Mouse (Mus musculus): ENCODE results near the gene Sae1. TPM values are rescaled to one million over a fixed set of nuclear protein-coding genes. Genes with fewer than 3 reads are reported as not detected.
A peak's percentile ranks its signal among the peaks of the same experiment; 100 is the strongest.

The Sae1 gene
- total and polyA plus RNA-seq, 2 experiments, result 11.5 to 16.1 TPM

GRCm38 (mm10) chr7:16313481-16314220 lies 74.0 kb downstream of the Sae1 start:
- H3K4me1 ChIP-seq (ENCODE audit: control insufficient read depth, insufficient read depth, low read length), result peaks cover 19% of the 10 kb centered on the region
- peak overlapping the region; percentile 95 for H3K27ac ChIP-seq (replicated peaks; ENCODE audit: insufficient read depth, low read depth, low read length)
- peak overlapping the region; percentile 84 for H3K4me3 ChIP-seq (ENCODE audit: insufficient read depth, low read depth, low read length)
- under 1% methylated on average over 59 of the region's 66 CpGs for WGBS
- peak overlapping the region; percentile 99 for H3K9ac ChIP-seq (ENCODE audit: low read depth, low read length)
- peaks cover 5% of the 10 kb centered on the region; the same call in 1 of the 2 replicates for H3K79me2 ChIP-seq (ENCODE audit: control insufficient read depth, insufficient read depth, low read length)
- H3K27me3 ChIP-seq (ENCODE audit: control insufficient read depth, insufficient read depth, low read length), result no peaks in the 10 kb centered on the region
- peak; percentile 43; the same call in 1 of the 2 replicates for TF ChIP-seq CTCF (IDR thresholded peaks at IDR 0.05; ENCODE audit: low read depth, low read length)
- TF ChIP-seq POLR2A (IDR thresholded peaks at IDR 0.05; ENCODE audit: extremely low read depth, insufficient read depth, low read length), result peak; percentile 95
- H3K36me3 ChIP-seq (ENCODE audit: control insufficient read depth, insufficient read depth, low read length), result peaks cover 3% of the 10 kb centered on the region; the same call in 1 of the 2 replicates
- no peak for DNase-seq (ENCODE audit: extremely low read depth, low read depth, low spot score)

DNA sequence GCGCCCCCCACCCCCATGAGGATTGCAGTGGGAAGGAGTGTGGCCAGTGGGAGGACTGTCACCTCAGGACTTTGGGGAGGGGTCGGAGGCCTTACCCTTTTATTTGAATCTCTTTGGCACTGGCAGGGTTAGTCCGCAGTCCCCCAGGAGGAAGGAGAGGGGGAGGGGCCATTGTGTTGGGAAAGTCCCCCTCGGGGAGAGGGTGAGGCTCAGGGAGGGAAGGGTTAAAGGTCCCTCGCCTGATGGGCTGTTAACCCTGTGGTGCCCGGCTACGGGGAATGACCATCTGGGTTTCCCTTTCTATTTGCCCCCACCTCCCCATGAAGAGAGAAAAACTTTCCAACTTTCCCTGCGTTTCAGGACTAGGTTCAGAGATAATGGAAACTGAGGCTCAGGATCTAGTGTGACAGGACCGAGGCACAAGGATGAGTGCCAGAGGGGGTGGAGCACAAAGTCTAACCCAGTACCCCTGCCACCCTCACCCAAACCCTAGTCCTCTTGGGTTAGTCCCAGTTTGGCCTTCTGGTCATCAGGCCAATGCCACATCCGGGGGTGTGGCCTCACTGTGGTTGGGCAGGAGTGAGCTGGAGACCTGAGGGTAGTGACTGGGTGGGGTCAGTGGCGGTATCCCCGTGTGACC lies 74.8 kb downstream of the Sae1 start:
- Histone ChIP-seq H3K27me3 (ENCODE audit: control insufficient read depth, insufficient read depth, low read length) (no peaks in the 10 kb centered on the region), H3K27ac (replicated peaks; ENCODE audit: insufficient read depth, low read depth, low read length) (peak overlapping the region; percentile 95), H3K4me1 (ENCODE audit: control insufficient read depth, insufficient read depth, low read length) (peaks cover 20% of the 10 kb centered on the region), H3K79me2 (ENCODE audit: control insufficient read depth, insufficient read depth, low read length) (peaks cover 5% of the 10 kb centered on the region; the same call in 1 of the 2 replicates), H3K4me3 (ENCODE audit: insufficient read depth, low read depth, low read length) (peak overlapping the region; percentile 84), H3K36me3 (ENCODE audit: control insufficient read depth, insufficient read depth, low read length) (peaks cover 3% of the 10 kb centered on the region; the same call in 1 of the 2 replicates), H3K9ac (ENCODE audit: low read depth, low read length) (peak overlapping the region; percentile 99)
- peak; percentile 96 for DNase-seq (ENCODE audit: extremely low read depth, low read depth, low spot score)
- WGBS, result 0% methylated on average over 12 of the region's 12 CpGs
- TF ChIP-seq POLR2A (IDR thresholded peaks at IDR 0.05; ENCODE audit: extremely low read depth, insufficient read depth, low read length), result peak; percentile 51; the same call in 1 of the 2 replicates
- no peak for TF ChIP-seq CTCF (IDR thresholded peaks at IDR 0.05; ENCODE audit: low read depth, low read length)

DNA sequence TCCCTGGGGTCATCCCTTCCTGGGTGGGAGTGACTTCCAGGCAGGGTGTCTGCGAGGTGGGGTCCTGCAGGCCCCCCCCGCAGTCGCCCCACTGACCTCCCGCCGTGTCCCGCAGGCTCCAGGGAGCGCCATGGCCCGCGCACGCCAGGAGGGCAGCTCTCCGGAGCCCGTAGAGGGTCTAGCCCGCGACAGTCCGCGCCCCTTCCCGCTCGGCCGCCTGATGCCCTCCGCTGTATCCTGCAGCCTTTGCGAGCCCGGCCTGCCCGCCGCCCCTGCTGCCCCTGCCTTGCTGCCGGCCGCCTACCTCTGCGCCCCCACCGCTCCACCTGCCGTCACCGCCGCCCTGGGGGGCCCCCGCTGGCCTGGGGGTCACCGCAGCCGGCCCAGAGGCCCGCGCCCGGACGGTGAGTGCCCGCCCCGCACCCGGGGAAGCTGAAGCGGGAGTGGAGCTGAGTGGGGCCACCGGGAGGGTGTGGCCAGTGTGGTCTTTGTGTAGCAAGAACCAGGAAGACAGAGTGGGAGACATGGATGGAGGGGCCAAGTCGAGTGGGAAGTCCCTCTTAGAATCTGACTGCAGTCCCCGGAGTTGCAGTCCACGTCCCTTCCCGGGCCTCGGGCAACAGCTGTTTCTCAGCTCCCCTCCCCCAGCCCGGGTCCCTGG lies 75.5 kb downstream of the Sae1 start:
- peaks cover 20% of the 10 kb centered on the region for H3K4me1 ChIP-seq (ENCODE audit: control insufficient read depth, insufficient read depth, low read length)
- H3K27me3 ChIP-seq (ENCODE audit: control insufficient read depth, insufficient read depth, low read length), result no peaks in the 10 kb centered on the region
- peaks cover 3% of the 10 kb centered on the region; the same call in 1 of the 2 replicates for H3K36me3 ChIP-seq (ENCODE audit: control insufficient read depth, insufficient read depth, low read length)
- peak overlapping the region; percentile 84 for H3K4me3 ChIP-seq (ENCODE audit: insufficient read depth, low read depth, low read length)
- peak overlapping the region; percentile 95 for H3K9ac ChIP-seq (ENCODE audit: low read depth, low read length)
- TF ChIP-seq CTCF (IDR thresholded peaks at IDR 0.05; ENCODE audit: low read depth, low read length), result no peak
- 0 out of 2 replicates have a peak, but pooled peaks have one; percentile 23 for TF ChIP-seq POLR2A (IDR thresholded peaks at IDR 0.05; ENCODE audit: extremely low read depth, insufficient read depth, low read length)
- peak overlapping the region; percentile 84 for H3K27ac ChIP-seq (replicated peaks; ENCODE audit: insufficient read depth, low read depth, low read length)
- no peak for DNase-seq (ENCODE audit: extremely low read depth, low read depth, low spot score)
- H3K79me2 ChIP-seq (ENCODE audit: control insufficient read depth, insufficient read depth, low read length), result peaks cover 5% of the 10 kb centered on the region; the same call in 1 of the 2 replicates
- under 1% methylated on average over 49 of the region's 49 CpGs for whole genome bisulfite sequencing

GRCm38 (mm10) chr7:16311453-16312004 lies 76.1 kb downstream of the Sae1 start:
- peak; percentile 63 for DNase-seq (ENCODE audit: extremely low read depth, low read depth, low spot score)
- no peaks in the 10 kb centered on the region for H3K27me3 ChIP-seq (ENCODE audit: control insufficient read depth, insufficient read depth, low read length)
- H3K4me3 ChIP-seq (ENCODE audit: insufficient read depth, low read depth, low read length), result peak overlapping the region; percentile 84
- peaks cover 5% of the 10 kb centered on the region; the same call in 1 of the 2 replicates for H3K79me2 ChIP-seq (ENCODE audit: control insufficient read depth, insufficient read depth, low read length)
- H3K9ac ChIP-seq (ENCODE audit: low read depth, low read length), result peak overlapping the region; percentile 95
- H3K27ac ChIP-seq (replicated peaks; ENCODE audit: insufficient read depth, low read depth, low read length), result peak overlapping the region; percentile 84
- 0% methylated on average over 14 of the region's 14 CpGs for WGBS
- H3K4me1 ChIP-seq (ENCODE audit: control insufficient read depth, insufficient read depth, low read length), result peaks cover 20% of the 10 kb centered on the region
- H3K36me3 ChIP-seq (ENCODE audit: control insufficient read depth, insufficient read depth, low read length), result peaks cover 2% of the 10 kb centered on the region; the same call in 1 of the 2 replicates
- no peak for TF ChIP-seq POLR2A (IDR thresholded peaks at IDR 0.05; ENCODE audit: extremely low read depth, insufficient read depth, low read length)
